ENCODE assay signal across 22 mouse cellular contexts in the genomic region with DNA sequence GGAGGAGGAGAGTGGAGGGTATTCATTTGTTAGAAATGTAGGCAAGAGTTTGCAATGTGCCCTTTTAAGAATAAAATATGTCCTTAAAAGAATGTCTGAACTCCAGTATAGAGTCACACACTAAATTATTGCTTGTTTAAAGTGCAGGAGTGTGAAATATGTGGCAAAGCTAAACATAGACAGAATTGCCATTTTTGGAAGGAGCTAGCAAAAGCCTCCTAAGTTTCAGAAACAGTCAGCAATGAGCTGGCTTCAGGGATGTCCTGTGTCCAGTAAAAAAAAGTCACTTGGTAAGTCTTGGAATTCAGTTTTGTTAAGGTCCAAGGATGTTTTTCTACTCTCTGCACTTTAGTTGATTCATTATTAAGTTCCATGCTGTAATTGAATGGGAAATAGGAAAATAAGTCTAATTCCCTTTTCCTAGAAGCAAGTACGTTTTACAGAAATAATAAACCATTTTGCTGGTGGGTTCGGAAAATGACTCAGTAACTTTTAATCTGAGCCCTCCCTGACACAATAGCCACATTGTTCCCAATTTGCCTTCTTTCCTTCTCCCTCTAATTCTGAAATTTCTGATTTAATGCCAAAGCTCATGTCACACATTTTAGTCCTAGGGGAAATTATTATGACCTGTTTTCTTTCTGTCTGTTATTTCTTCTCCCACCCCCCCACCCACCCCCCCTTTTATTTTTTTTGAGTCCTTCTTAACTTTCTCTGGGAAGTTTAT.
DNase-seq lines count a peak whose midpoint lies in the region; ATAC-seq and TF ChIP-seq lines count a peak whose summit lies in the region.
"Had no signal": no experiment of that assay in that cellular context is flagged by ENCODE, and none has a peak within 500 bp of the region (broad histone marks: within the 10 kb centered on the region; RNA-seq: fewer than 3 reads in every experiment).

No protein-coding gene starts in this region.

- WGBS in kidney, postnatal 0 days: 9% methylated on average over 2 of the region's 2 CpGs
- WGBS in embryonic facial prominence, embryonic 14.5 days: 18% methylated on average over 2 of the region's 2 CpGs
- 25% methylated on average over 2 of the region's 2 CpGs for WGBS in limb, embryonic 13.5 days
- WGBS in midbrain, postnatal 0 days: 33% methylated on average over 2 of the region's 2 CpGs

- H3K4me3 ChIP-seq in kidney, postnatal 0 days (replicated peaks; ENCODE audit: low read depth, low read length): no peak overlapping the region
- H3K4me3 ChIP-seq in embryonic facial prominence, embryonic 14.5 days (ENCODE audit: low read depth, low read length): no peak overlapping the region
- no peak overlapping the region for H3K4me3 ChIP-seq in limb, embryonic 13.5 days
- H3K4me3 ChIP-seq in midbrain, postnatal 0 days (ENCODE audit: low read depth, low read length): no peak overlapping the region
- H3K4me3 ChIP-seq: embryonic facial prominence, embryonic 12.5 days; gastrocnemius, adult 2 months; heart, embryonic 12.5 days; midbrain, embryonic 12.5 days; neural tube, embryonic 12.5 days had no signal

- H3K27ac ChIP-seq in kidney, postnatal 0 days: no peak overlapping the region
- H3K27ac ChIP-seq in embryonic facial prominence, embryonic 14.5 days (replicated peaks; ENCODE audit: low read depth, low read length): no peak overlapping the region
- peak overlapping the region; percentile 76; the same call in 1 of the 2 replicates for H3K27ac ChIP-seq in limb, embryonic 13.5 days
- H3K27ac ChIP-seq in midbrain, postnatal 0 days (ENCODE audit: low read depth, low read length): no peak overlapping the region
- H3K27ac ChIP-seq: embryonic facial prominence, embryonic 12.5 days; gastrocnemius, adult 2 months; hindbrain, postnatal 0 days; midbrain, embryonic 12.5 days; neural tube, embryonic 12.5 days had no signal

- DNase-seq in embryo, embryonic 10.5 days (ENCODE audit: low spot score): peak; percentile 12
- DNase-seq in embryo, embryonic 9.5 days (ENCODE audit: extremely low spot score): no peak
- peak; percentile 24 for DNase-seq in kidney, postnatal 0 days (ENCODE audit: low spot score)
- DNase-seq in kidney, postnatal 4 days: no peak
- DNase-seq in embryonic facial prominence, embryonic 14.5 days (ENCODE audit: low spot score): peak; percentile 17
- DNase-seq in midbrain, postnatal 0 days (ENCODE audit: low spot score): no peak
- no peak for DNase-seq in T-cell, adult 2 months (ENCODE audit: low spot score)
- DNase-seq: adrenal gland, postnatal 10 days; cerebellum, adult 9-11 months; gastrocnemius, adult 2 months; kidney, adult 9 months; liver, postnatal 0 days; thymus, postnatal 25 days had no signal

- H3K4me1 ChIP-seq in kidney, postnatal 0 days (replicated peaks; ENCODE audit: insufficient read depth, low read length): no peaks in the 10 kb centered on the region
- H3K4me1 ChIP-seq in embryonic facial prominence, embryonic 14.5 days (ENCODE audit: control insufficient read depth, insufficient read depth, low read length): no peaks in the 10 kb centered on the region
- peaks cover 6% of the 10 kb centered on the region for H3K4me1 ChIP-seq in limb, embryonic 13.5 days
- H3K4me1 ChIP-seq in midbrain, postnatal 0 days (ENCODE audit: insufficient read depth, low read length): no peaks in the 10 kb centered on the region
- H3K4me1 ChIP-seq: embryonic facial prominence, embryonic 12.5 days; heart, embryonic 12.5 days; midbrain, embryonic 12.5 days had no signal

- no peaks in the 10 kb centered on the region for H3K9me3 ChIP-seq in kidney, postnatal 0 days (replicated peaks; ENCODE audit: low read length)
- H3K9me3 ChIP-seq in embryonic facial prominence, embryonic 14.5 days (ENCODE audit: control insufficient read depth, low read length): no peaks in the 10 kb centered on the region
- H3K9me3 ChIP-seq in limb, embryonic 13.5 days: no peaks in the 10 kb centered on the region
- no peaks in the 10 kb centered on the region for H3K9me3 ChIP-seq in midbrain, postnatal 0 days (ENCODE audit: low read length)
- H3K9me3 ChIP-seq: embryonic facial prominence, embryonic 12.5 days; heart, embryonic 12.5 days; midbrain, embryonic 12.5 days; neural tube, embryonic 12.5 days had no signal

- no peaks in the 10 kb centered on the region for H3K36me3 ChIP-seq in kidney, postnatal 0 days (ENCODE audit: insufficient read depth, low read length)
- H3K36me3 ChIP-seq in embryonic facial prominence, embryonic 14.5 days (ENCODE audit: control insufficient read depth, insufficient read depth, low read length): no peaks in the 10 kb centered on the region
- H3K36me3 ChIP-seq in limb, embryonic 13.5 days: no peaks in the 10 kb centered on the region
- H3K36me3 ChIP-seq in midbrain, postnatal 0 days (ENCODE audit: insufficient read depth, low read length): no peaks in the 10 kb centered on the region
- H3K36me3 ChIP-seq: embryonic facial prominence, embryonic 12.5 days; heart, embryonic 12.5 days; midbrain, embryonic 12.5 days; neural tube, embryonic 12.5 days had no signal

- ATAC-seq in kidney, postnatal 0 days (replicated peaks; ENCODE audit: low FRiP score, low read depth): no peak
- no peak for ATAC-seq in embryonic facial prominence, embryonic 14.5 days (ENCODE audit: low read depth)
- peak; percentile 51; the same call in 1 of the 2 replicates for ATAC-seq in limb, embryonic 13.5 days (ENCODE audit: low FRiP score, low read depth)
- no peak for ATAC-seq in midbrain, postnatal 0 days (ENCODE audit: low FRiP score)
- ATAC-seq: activated CD4-positive, CD25-positive, alpha-beta regulatory T cell, adult 4 months; forebrain, embryonic 16.5 days; hindbrain, postnatal 0 days; liver, postnatal 0 days; Patski had no signal

- no peaks in the 10 kb centered on the region for H3K27me3 ChIP-seq in kidney, postnatal 0 days (ENCODE audit: insufficient read depth, low read length)
- H3K27me3 ChIP-seq in embryonic facial prominence, embryonic 14.5 days (replicated peaks; ENCODE audit: control insufficient read depth, insufficient read depth, low read length): no peaks in the 10 kb centered on the region
- H3K27me3 ChIP-seq in limb, embryonic 13.5 days: no peaks in the 10 kb centered on the region
- H3K27me3 ChIP-seq in midbrain, postnatal 0 days (ENCODE audit: insufficient read depth, low read length): no peaks in the 10 kb centered on the region
- H3K27me3 ChIP-seq: embryonic facial prominence, embryonic 12.5 days; heart, embryonic 12.5 days; midbrain, embryonic 12.5 days; neural tube, embryonic 12.5 days; Patski had no signal

- no peak for TF ChIP-seq CTCF in kidney, postnatal 0 days (IDR thresholded peaks at IDR 0.05; ENCODE audit: low read depth)
- TF ChIP-seq CTCF in midbrain, postnatal 0 days (IDR thresholded peaks at IDR 0.05): no peak

- H3K4me2 ChIP-seq in kidney, postnatal 0 days (ENCODE audit: low read length): no peak overlapping the region
- no peak overlapping the region for H3K4me2 ChIP-seq in embryonic facial prominence, embryonic 14.5 days (ENCODE audit: low read depth, low read length)
- no peak overlapping the region for H3K4me2 ChIP-seq in limb, embryonic 13.5 days (replicated peaks)
- H3K4me2 ChIP-seq in midbrain, postnatal 0 days (ENCODE audit: low read depth, low read length, poor library complexity, severe bottlenecking): no peak overlapping the region
- H3K4me2 ChIP-seq: embryonic facial prominence, embryonic 12.5 days; heart, embryonic 12.5 days; midbrain, embryonic 12.5 days; neural tube, embryonic 12.5 days had no signal

- no peak overlapping the region for H3K9ac ChIP-seq in kidney, postnatal 0 days (ENCODE audit: low read depth, low read length)
- H3K9ac ChIP-seq in embryonic facial prominence, embryonic 14.5 days (ENCODE audit: low read depth, low read length): no peak overlapping the region
- H3K9ac ChIP-seq in limb, embryonic 13.5 days: no peak overlapping the region
- no peak overlapping the region for H3K9ac ChIP-seq in midbrain, postnatal 0 days (replicated peaks; ENCODE audit: low read length, poor library complexity, severe bottlenecking)
- H3K9ac ChIP-seq: embryonic facial prominence, embryonic 12.5 days; heart, embryonic 12.5 days; liver, postnatal 0 days; midbrain, embryonic 12.5 days; neural tube, embryonic 12.5 days had no signal

Comparison
In these comparisons a context has a peak if more than half of its experiments do, and no peak if none do; other contexts are left out.
1. DNase-seq: peak in embryo, embryonic 10.5 days (single experiment), kidney, postnatal 0 days (single experiment) and embryonic facial prominence, embryonic 14.5 days (single experiment); none in embryo, embryonic 9.5 days (single experiment), kidney, postnatal 4 days (0 of 2), midbrain, postnatal 0 days (single experiment) and T-cell, adult 2 months (single experiment).